27 mouse cellular contexts compared by ENCODE assay signal in genomic region chr2:50902220-50902619, GRCm38 (mm10).
DNase-seq lines count a peak whose midpoint lies in the region; ATAC-seq lines count a peak whose summit lies in the region.
"Had no signal": no experiment of that assay in that cellular context is flagged by ENCODE, and none has a peak within 500 bp of the region (broad histone marks: within the 10 kb centered on the region; RNA-seq: fewer than 3 reads in every experiment).

No protein-coding gene starts in this region.

- 50% methylated on average over 9 of the region's 9 CpGs for WGBS in hindbrain, embryonic 13.5 days
- 69% methylated on average over 9 of the region's 9 CpGs for WGBS in hindbrain, embryonic 11.5 days
- 20% methylated on average over 9 of the region's 9 CpGs for WGBS in forebrain, embryonic 14.5 days
- 42% methylated on average over 9 of the region's 9 CpGs for WGBS in hindbrain, embryonic 16.5 days

- no peaks in the 10 kb centered on the region for H3K36me3 ChIP-seq in hindbrain, embryonic 13.5 days
- H3K36me3 ChIP-seq in hindbrain, embryonic 11.5 days (ENCODE audit: control insufficient read depth, insufficient read depth, low read length): no peaks in the 10 kb centered on the region
- no peaks in the 10 kb centered on the region for H3K36me3 ChIP-seq in forebrain, embryonic 14.5 days (ENCODE audit: control insufficient read depth, insufficient read depth, low read length)
- no peaks in the 10 kb centered on the region for H3K36me3 ChIP-seq in hindbrain, embryonic 16.5 days (ENCODE audit: control insufficient read depth, insufficient read depth, low read length)
- H3K36me3 ChIP-seq: embryonic facial prominence, embryonic 13.5 days; G1E; liver, embryonic 13.5 days had no signal

- H3K27ac ChIP-seq in hindbrain, embryonic 13.5 days: no peak overlapping the region
- H3K27ac ChIP-seq in hindbrain, embryonic 11.5 days (ENCODE audit: low read depth, low read length): no peak overlapping the region
- peak overlapping the region; percentile 60; the same call in 1 of the 2 replicates for H3K27ac ChIP-seq in forebrain, embryonic 14.5 days (ENCODE audit: low read depth, low read length)
- H3K27ac ChIP-seq in hindbrain, embryonic 16.5 days (ENCODE audit: low read depth, low read length): no peak overlapping the region
- H3K27ac ChIP-seq: embryonic facial prominence, embryonic 13.5 days; liver, embryonic 13.5 days had no signal

- H3K27me3 ChIP-seq in hindbrain, embryonic 13.5 days: no peaks in the 10 kb centered on the region
- no peaks in the 10 kb centered on the region for H3K27me3 ChIP-seq in hindbrain, embryonic 11.5 days (ENCODE audit: control insufficient read depth, insufficient read depth, low read length)
- no peaks in the 10 kb centered on the region for H3K27me3 ChIP-seq in forebrain, embryonic 14.5 days (replicated peaks; ENCODE audit: control insufficient read depth, insufficient read depth, low read length)
- no peaks in the 10 kb centered on the region for H3K27me3 ChIP-seq in hindbrain, embryonic 16.5 days (replicated peaks; ENCODE audit: control insufficient read depth, insufficient read depth, low read length)
- H3K27me3 ChIP-seq: CH12.LX; embryonic facial prominence, embryonic 13.5 days; liver, embryonic 13.5 days; Patski had no signal

- no peak for ATAC-seq in hindbrain, embryonic 13.5 days (ENCODE audit: low FRiP score)
- no peak for ATAC-seq in hindbrain, embryonic 11.5 days (ENCODE audit: low FRiP score)
- ATAC-seq in forebrain, embryonic 14.5 days: peak; percentile 73; the same call in 1 of the 2 replicates
- ATAC-seq in hindbrain, embryonic 16.5 days: no peak
- ATAC-seq: intestine, embryonic 16.5 days; Patski had no signal

- H3K4me1 ChIP-seq in hindbrain, embryonic 13.5 days (replicated peaks): peaks cover 7% of the 10 kb centered on the region
- H3K4me1 ChIP-seq in hindbrain, embryonic 11.5 days (replicated peaks; ENCODE audit: control insufficient read depth, insufficient read depth, low read length): no peaks in the 10 kb centered on the region
- peaks cover 12% of the 10 kb centered on the region for H3K4me1 ChIP-seq in forebrain, embryonic 14.5 days (ENCODE audit: control insufficient read depth, insufficient read depth, low read length)
- no peaks in the 10 kb centered on the region for H3K4me1 ChIP-seq in hindbrain, embryonic 16.5 days (ENCODE audit: control insufficient read depth, insufficient read depth, low read depth, low read length)
- H3K4me1 ChIP-seq: liver, embryonic 13.5 days had no signal

- H3K9me3 ChIP-seq in hindbrain, embryonic 13.5 days: no peaks in the 10 kb centered on the region
- no peaks in the 10 kb centered on the region for H3K9me3 ChIP-seq in hindbrain, embryonic 11.5 days (ENCODE audit: control insufficient read depth, low read length)
- H3K9me3 ChIP-seq in forebrain, embryonic 14.5 days (replicated peaks; ENCODE audit: control insufficient read depth, low read length): no peaks in the 10 kb centered on the region
- no peaks in the 10 kb centered on the region for H3K9me3 ChIP-seq in hindbrain, embryonic 16.5 days (ENCODE audit: control insufficient read depth, low read length)
- H3K9me3 ChIP-seq: embryonic facial prominence, embryonic 13.5 days; liver, embryonic 13.5 days had no signal

- H3K4me2 ChIP-seq in hindbrain, embryonic 13.5 days: peak overlapping the region; percentile 20
- H3K4me2 ChIP-seq in hindbrain, embryonic 11.5 days (replicated peaks; ENCODE audit: low read depth, low read length): no peak overlapping the region
- peak overlapping the region; percentile 35 for H3K4me2 ChIP-seq in forebrain, embryonic 14.5 days (ENCODE audit: low read length)
- peak overlapping the region; percentile 20; the same call in 1 of the 2 replicates for H3K4me2 ChIP-seq in hindbrain, embryonic 16.5 days (ENCODE audit: low read length)
- H3K4me2 ChIP-seq: embryonic facial prominence, embryonic 13.5 days; heart, embryonic 11.5 days; liver, embryonic 13.5 days had no signal

- intact Hi-C loops in left cerebral cortex, postnatal 4 days (cut with DNase I): no loop called here

- H3K4me3 ChIP-seq in hindbrain, embryonic 13.5 days: no peak overlapping the region
- no peak overlapping the region for H3K4me3 ChIP-seq in hindbrain, embryonic 11.5 days (ENCODE audit: low read depth, low read length)
- H3K4me3 ChIP-seq in forebrain, embryonic 14.5 days (ENCODE audit: low read depth, low read length): no peak overlapping the region
- H3K4me3 ChIP-seq in hindbrain, embryonic 16.5 days (ENCODE audit: low read length): no peak overlapping the region
- H3K4me3 ChIP-seq: embryonic facial prominence, embryonic 13.5 days; erythroblast, embryonic 14.5 days; liver, embryonic 13.5 days; myocyte had no signal

- no peak overlapping the region for H3K9ac ChIP-seq in hindbrain, embryonic 13.5 days
- H3K9ac ChIP-seq in hindbrain, embryonic 11.5 days (ENCODE audit: low read depth, low read length): no peak overlapping the region
- H3K9ac ChIP-seq in forebrain, embryonic 14.5 days (ENCODE audit: low read length): peak overlapping the region; percentile 55
- no peak overlapping the region for H3K9ac ChIP-seq in hindbrain, embryonic 16.5 days (ENCODE audit: low read depth, low read length)
- H3K9ac ChIP-seq: embryonic facial prominence, embryonic 13.5 days; liver, embryonic 13.5 days had no signal

- DNase-seq in hindbrain, embryonic 11.5 days (ENCODE audit: low spot score): no peak
- DNase-seq in brain, adult 2 months (ENCODE audit: low read depth, low spot score): peak; percentile 57
- peak; percentile 52 for DNase-seq in forebrain, embryonic 14.5 days (ENCODE audit: low spot score)
- DNase-seq in left cerebral cortex, postnatal 4 days: no peak
- no peak for DNase-seq in lung, postnatal 14 days
- DNase-seq in gastrocnemius, postnatal 10 days: no peak
- DNase-seq: B cell, adult 2 months; cerebellum, adult 18-20 months; cerebellum, postnatal 25 days; gastrocnemius, postnatal 14 days; heart, adult 11 months; kidney, adult 9 months; kidney, postnatal 25 days; liver, embryonic 13.5 days; lung, adult 2 months; right cerebral cortex, postnatal 25 days; spleen, adult 18-20 months had no signal

Comparison
In these comparisons a context has a peak if more than half of its experiments do, and no peak if none do; other contexts are left out.
1. DNase-seq: peak in brain, adult 2 months (single experiment) and forebrain, embryonic 14.5 days (single experiment); none in hindbrain, embryonic 11.5 days (single experiment), left cerebral cortex, postnatal 4 days (single experiment), lung, postnatal 14 days (single experiment) and gastrocnemius, postnatal 10 days (single experiment).